Mouse (Mus musculus): ENCODE results near the gene Dnph1. TPM values are rescaled to one million over a fixed set of nuclear protein-coding genes. Genes with fewer than 3 reads are reported as not detected.

Dnph1 gene
- polyA plus RNA-seq, 1 experiment = 2.0 TPM

DNA sequence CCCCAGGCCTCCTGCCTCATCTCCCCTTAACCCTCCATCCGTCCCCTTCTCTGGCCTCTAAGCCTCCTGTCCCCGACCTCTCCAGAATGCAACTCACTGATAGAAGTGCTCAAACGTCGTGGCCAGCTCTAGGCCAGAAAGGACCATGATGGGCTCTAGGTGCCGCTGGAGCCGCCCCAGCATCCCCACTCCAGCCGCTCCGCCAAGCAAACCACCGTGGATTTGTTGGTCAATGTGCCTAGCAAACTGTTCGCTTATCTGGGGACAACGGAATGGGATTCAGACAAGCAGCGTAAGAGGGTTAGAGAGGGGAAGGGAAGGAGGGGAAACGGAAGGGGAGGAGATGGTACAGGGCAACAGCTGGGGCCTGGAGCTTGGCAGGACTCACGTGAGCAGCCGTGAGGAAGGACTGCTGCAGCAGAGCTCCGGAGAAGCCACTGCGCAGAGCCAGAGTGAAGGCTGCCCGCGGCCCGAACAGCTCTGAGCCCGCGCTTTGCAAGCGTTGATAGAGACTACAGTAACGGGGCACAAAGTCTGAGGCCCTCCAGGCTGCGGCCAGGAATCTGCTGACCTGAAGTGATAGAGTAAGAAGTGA is 24.0 kb downstream of the Dnph1 start:
- TF ChIP-seq CTCF (IDR thresholded peaks at IDR 0.05; ENCODE audit: insufficient read depth, low read length) (no peak), POLR2A (IDR thresholded peaks at IDR 0.05; ENCODE audit: borderline replicate concordance, extremely low read depth, low read depth, low read length) (no peak)
- no peak for DNase-seq
- 27% methylated on average over 25 of the region's 25 CpGs for WGBS

DNA sequence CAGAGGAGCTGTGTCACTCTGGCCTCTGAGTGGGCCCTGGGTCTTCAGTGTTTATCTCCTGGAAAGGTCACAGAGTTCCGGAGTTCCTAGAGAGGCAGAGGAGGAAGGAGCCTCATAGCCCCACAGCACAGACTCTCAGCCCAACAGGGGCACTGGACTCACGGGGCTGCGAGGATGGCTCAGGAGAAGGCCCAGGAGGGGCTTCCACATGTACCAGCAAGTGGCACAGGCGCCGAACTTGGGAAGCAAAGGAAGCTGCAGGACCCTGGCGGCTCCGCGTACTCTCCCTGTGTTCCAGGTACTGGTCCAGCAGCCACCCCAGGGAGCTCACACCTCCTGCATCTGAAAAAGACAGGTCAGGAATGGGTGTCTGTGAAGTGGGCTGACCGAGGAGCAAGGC is 24.7 kb downstream of the Dnph1 start:
- no peaks in the 10 kb centered on the region for H3K4me1 ChIP-seq (ENCODE audit: control insufficient read depth, insufficient read depth, low read length)
- H3K4me3 ChIP-seq (replicated peaks; ENCODE audit: extremely low read depth, low read depth, low read length) = no peak overlapping the region
- no peak for TF ChIP-seq POLR2A (IDR thresholded peaks at IDR 0.05; ENCODE audit: borderline replicate concordance, extremely low read depth, low read depth, low read length)
- TF ChIP-seq CTCF (IDR thresholded peaks at IDR 0.05; ENCODE audit: insufficient read depth, low read length) = no peak
- WGBS = 76% methylated on average over 9 of the region's 9 CpGs
- DNase-seq = no peak

More for the DNA sequence above, 24.0 kb downstream of the Dnph1 start:
- Histone ChIP-seq H3K4me1 (ENCODE audit: control insufficient read depth, insufficient read depth, low read length) (no peaks in the 10 kb centered on the region), H3K4me3 (replicated peaks; ENCODE audit: extremely low read depth, low read depth, low read length) (no peak overlapping the region)

DNA sequence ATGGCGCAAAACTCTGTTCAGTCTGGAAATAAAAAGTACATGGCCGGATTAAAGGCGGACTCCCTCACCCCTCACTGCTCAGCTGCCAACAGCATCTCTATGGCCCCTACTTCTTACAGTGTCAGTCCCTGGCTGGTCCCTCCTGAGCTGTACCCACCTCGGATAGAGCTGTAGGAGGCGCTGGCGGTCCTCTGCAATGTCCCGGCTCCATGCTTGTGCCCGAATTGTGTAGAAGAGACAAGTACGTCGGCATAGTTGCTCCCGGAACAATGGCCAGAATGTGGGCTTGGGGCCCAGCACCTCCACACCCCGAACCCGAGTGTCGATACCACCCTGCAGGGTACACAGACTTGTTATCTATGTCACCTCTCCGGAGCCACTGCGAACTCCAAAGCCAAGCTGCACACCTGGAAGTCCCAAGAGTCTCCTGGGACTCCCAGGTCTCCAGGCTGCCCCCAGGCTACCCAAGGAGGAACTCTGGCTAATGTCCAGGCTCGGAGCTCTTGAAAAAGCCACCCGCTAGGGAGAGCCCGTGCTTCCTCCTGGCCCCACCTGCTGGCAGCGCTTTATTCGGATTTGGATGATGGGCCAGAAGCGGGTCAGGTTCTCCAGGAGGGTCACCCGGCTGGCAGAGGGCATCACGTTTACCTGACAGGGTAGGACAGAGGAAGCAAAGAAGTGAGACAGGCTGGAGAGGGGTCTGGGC is 25.6 kb downstream of the Dnph1 start:
- peak; percentile 25 for DNase-seq
- no peak for TF ChIP-seq CTCF (IDR thresholded peaks at IDR 0.05; ENCODE audit: insufficient read depth, low read length)
- no peak for TF ChIP-seq POLR2A (IDR thresholded peaks at IDR 0.05; ENCODE audit: borderline replicate concordance, extremely low read depth, low read depth, low read length)
- Histone ChIP-seq H3K4me1 (ENCODE audit: control insufficient read depth, insufficient read depth, low read length) (no peaks in the 10 kb centered on the region), H3K4me3 (replicated peaks; ENCODE audit: extremely low read depth, low read depth, low read length) (no peak overlapping the region)
- WGBS = 48% methylated on average over 24 of the region's 24 CpGs

DNA sequence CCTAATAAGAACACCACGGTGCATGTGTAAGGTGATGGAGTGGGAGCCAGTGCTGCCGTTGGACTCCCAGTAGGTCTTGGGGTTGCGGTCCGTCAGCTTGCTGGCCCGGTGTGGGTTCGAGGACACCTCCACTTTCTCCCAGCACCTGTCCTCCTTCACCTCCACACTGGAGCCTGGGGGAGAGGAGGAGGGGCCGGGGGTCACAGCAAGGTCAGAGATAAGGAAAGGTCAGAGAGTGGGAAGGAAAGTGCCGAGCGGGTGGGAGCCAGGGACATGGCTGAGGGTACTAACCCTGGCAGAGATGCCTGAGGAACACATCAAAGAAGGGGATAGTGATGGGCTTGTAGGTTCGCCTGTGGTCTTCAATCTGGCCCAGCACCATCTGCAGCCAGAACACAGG is 28.6 kb downstream of the Dnph1 start:
- Histone ChIP-seq H3K4me3 (replicated peaks; ENCODE audit: extremely low read depth, low read depth, low read length) (no peak overlapping the region), H3K4me1 (ENCODE audit: control insufficient read depth, insufficient read depth, low read length) (no peaks in the 10 kb centered on the region)
- no peak for DNase-seq
- 69% methylated on average over 10 of the region's 10 CpGs for WGBS
- no peak for TF ChIP-seq CTCF (IDR thresholded peaks at IDR 0.05; ENCODE audit: insufficient read depth, low read length)
- no peak for TF ChIP-seq POLR2A (IDR thresholded peaks at IDR 0.05; ENCODE audit: borderline replicate concordance, extremely low read depth, low read depth, low read length)

DNA sequence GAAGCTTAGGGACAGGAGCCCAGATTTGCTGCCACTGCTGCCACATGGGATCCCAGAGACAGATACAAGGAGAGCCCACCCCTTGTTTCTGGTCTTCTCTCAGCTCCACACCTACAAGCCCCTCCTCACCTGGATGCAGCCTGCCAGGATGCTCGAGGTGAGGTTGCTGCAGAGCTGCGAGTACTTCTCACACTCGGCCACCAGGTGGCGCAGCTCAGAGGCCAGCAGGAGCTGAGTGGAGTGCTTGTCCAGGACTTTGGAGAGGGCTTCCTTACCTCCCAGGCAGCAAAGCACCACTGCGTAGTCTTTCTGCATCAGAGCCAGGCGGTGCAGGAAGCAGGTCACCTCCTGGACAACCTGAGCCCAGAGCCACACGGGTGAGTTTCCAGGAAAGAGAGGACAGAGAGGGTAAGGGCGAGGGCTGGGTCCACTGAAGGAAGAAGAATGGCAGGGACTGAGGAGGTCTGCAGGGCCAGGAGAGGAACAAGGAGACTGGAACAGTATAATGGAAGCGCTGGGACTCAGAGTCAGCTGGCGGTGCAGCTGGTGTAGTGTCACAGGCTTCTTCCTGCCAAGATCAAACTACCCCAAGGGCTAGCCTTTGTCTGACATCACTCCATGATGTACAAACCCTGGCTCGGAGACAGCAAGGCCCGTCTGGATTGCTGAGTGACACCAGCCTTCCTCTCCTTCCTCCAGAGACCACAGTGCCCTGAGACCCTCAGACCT is 29.2 kb downstream of the Dnph1 start:
- Histone ChIP-seq H3K4me1 (ENCODE audit: control insufficient read depth, insufficient read depth, low read length) (no peaks in the 10 kb centered on the region), H3K4me3 (replicated peaks; ENCODE audit: extremely low read depth, low read depth, low read length) (no peak overlapping the region)
- DNase-seq = peak; percentile 65
- WGBS = 34% methylated on average over 12 of the region's 12 CpGs
- TF ChIP-seq POLR2A (IDR thresholded peaks at IDR 0.05; ENCODE audit: borderline replicate concordance, extremely low read depth, low read depth, low read length) (no peak), CTCF (IDR thresholded peaks at IDR 0.05; ENCODE audit: insufficient read depth, low read length) (peak; percentile 93)

DNA sequence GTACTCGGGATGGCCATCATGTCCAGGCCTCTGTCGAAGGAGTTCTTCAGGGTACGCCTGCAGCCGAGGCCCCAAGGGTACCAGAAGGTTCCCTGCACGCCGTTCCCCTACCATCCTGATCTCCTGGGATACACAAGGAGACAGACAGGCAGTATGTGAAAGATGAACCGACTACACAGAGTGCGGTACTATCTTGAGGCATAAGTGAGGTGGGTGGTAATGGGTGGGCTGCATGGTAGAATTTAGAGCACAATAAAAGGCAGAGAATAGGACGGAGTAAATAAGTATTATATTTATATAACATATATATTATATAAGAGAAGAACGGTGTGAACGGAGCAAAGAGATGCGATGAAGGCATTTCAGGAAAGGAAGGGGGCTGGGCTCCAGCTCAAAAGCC is 47.1 kb downstream of the Dnph1 start:
- Histone ChIP-seq H3K4me3 (replicated peaks; ENCODE audit: extremely low read depth, low read depth, low read length) (no peak overlapping the region), H3K4me1 (ENCODE audit: control insufficient read depth, insufficient read depth, low read length) (peaks cover 5% of the 10 kb centered on the region; the same call in 1 of the 2 replicates)
- no peak for TF ChIP-seq POLR2A (IDR thresholded peaks at IDR 0.05; ENCODE audit: borderline replicate concordance, extremely low read depth, low read depth, low read length)
- no peak for TF ChIP-seq CTCF (IDR thresholded peaks at IDR 0.05; ENCODE audit: insufficient read depth, low read length)
- WGBS = 89% methylated on average over 12 of the region's 12 CpGs
- DNase-seq = no peak

DNA sequence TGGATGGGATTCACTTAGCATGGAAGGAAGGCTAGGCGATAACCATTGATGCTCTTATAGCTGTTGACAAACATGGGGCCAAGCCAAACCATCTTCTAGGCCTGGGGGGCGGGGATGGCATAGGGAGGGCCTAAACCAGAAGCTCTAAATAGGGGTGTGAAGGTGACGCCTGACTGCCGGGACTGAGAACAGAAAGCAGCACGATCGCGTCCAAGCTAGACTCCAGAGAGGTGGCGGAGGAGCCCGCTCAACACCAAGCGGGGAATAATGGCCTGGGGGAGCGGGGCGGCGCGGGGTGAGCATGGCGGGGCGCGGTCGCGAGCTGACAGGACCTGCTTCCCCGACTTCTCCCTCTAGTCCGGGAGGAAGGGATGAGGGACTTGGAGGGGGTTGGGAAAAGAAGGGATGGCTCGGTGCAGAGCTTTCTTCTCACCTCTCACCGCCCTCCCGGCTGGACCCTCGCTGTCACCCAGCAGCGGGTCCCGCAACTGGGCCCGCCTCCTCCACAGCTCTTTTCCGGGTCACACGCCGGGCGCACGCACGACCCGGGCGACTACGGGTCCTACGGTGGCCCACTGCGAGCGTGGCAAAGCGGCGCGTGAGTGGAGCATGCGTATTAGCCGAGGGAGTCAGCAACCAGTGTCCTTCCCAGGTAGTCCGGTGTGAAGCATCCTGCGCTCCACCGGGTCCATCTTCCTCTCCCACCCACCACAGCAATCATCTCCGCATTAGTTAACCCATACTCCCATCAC is 49.5 kb downstream of the Dnph1 start, which contains the start of gene Cul9:
TSS of gene Cul9 (minus strand) at position 576 of the 752 bp plus-strand sequence.
- TF ChIP-seq CTCF (IDR thresholded peaks at IDR 0.05; ENCODE audit: insufficient read depth, low read length) (no peak), POLR2A (IDR thresholded peaks at IDR 0.05; ENCODE audit: borderline replicate concordance, extremely low read depth, low read depth, low read length) (peak; percentile 57; the same call in 1 of the 2 replicates)
- H3K4me1 ChIP-seq (ENCODE audit: control insufficient read depth, insufficient read depth, low read length) = peaks cover 5% of the 10 kb centered on the region; the same call in 1 of the 2 replicates
- peak within 1 kb of the TSS; percentile 87 for H3K4me3 ChIP-seq (replicated peaks; ENCODE audit: extremely low read depth, low read depth, low read length)
- WGBS = 6% methylated on average over 49 of the region's 49 CpGs
- DNase-seq = peak; percentile 65

DNA sequence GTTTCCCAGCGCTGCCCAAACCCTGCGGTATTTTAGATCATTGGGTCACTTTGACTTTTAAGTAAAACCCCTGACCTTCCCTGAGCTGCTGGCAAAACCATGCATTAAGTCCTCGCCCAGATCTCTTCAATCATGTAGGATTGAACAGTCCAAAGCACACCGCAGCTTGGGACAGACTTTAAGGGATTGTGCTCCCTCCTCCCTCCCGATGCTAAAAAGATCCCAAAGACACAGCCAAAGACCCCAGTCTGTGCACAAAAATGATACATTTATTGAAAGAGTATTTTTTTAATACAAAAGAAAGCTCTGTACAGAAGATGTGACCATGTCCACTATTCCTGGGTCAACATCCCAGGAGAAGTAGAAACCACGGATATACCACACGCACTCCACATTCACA is 50.1 kb downstream of the Dnph1 start:
- TF ChIP-seq CTCF (IDR thresholded peaks at IDR 0.05; ENCODE audit: insufficient read depth, low read length) (no peak), POLR2A (IDR thresholded peaks at IDR 0.05; ENCODE audit: borderline replicate concordance, extremely low read depth, low read depth, low read length) (no peak)
- peaks cover 5% of the 10 kb centered on the region; the same call in 1 of the 2 replicates for H3K4me1 ChIP-seq (ENCODE audit: control insufficient read depth, insufficient read depth, low read length)
- 43% methylated on average over 7 of the region's 7 CpGs for WGBS
- DNase-seq = no peak
- peak overlapping the region; percentile 87 for H3K4me3 ChIP-seq (replicated peaks; ENCODE audit: extremely low read depth, low read depth, low read length)

DNA sequence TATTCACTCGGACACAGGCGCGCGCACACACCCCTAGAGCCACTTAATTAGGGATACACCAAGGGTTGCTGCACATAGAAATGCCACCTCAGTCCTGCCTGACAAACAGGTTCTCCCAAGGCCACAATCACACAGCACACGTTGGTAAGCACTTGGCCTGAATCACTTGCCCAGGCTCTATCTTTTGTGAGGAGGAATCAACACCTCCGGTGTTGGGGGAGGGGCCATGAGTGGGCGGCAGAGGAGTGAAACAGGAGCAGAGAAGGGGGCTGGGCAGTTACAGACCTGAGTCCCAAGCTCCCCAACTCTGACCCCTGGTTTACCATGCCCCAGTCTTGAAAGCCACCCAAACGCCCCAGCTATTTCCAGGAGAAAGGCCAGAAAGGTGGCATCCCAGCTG is 50.5 kb downstream of the Dnph1 start:
- 48% methylated on average over 8 of the region's 8 CpGs for WGBS
- TF ChIP-seq CTCF (IDR thresholded peaks at IDR 0.05; ENCODE audit: insufficient read depth, low read length) (no peak), POLR2A (IDR thresholded peaks at IDR 0.05; ENCODE audit: borderline replicate concordance, extremely low read depth, low read depth, low read length) (no peak)
- H3K4me1 ChIP-seq (ENCODE audit: control insufficient read depth, insufficient read depth, low read length) = peaks cover 5% of the 10 kb centered on the region; the same call in 1 of the 2 replicates
- no peak for DNase-seq
- no peak overlapping the region for H3K4me3 ChIP-seq (replicated peaks; ENCODE audit: extremely low read depth, low read depth, low read length)

All from lung, adult 2 months (tissue).